Mouse (Mus musculus): ENCODE measurements around the gene Ppm1d.

Gene Ppm1d

GRCm38 (mm10) chr11:85329167-85329894 is 18.3 kb downstream of the Ppm1d start:
- peak; percentile 44 for DNase-seq (ENCODE audit: low read depth, low spot score)

GRCm38 (mm10) chr11:85334778-85335177 is 23.7 kb downstream of the Ppm1d start:
- no peak for DNase-seq (ENCODE audit: low read depth, low spot score)

DNA sequence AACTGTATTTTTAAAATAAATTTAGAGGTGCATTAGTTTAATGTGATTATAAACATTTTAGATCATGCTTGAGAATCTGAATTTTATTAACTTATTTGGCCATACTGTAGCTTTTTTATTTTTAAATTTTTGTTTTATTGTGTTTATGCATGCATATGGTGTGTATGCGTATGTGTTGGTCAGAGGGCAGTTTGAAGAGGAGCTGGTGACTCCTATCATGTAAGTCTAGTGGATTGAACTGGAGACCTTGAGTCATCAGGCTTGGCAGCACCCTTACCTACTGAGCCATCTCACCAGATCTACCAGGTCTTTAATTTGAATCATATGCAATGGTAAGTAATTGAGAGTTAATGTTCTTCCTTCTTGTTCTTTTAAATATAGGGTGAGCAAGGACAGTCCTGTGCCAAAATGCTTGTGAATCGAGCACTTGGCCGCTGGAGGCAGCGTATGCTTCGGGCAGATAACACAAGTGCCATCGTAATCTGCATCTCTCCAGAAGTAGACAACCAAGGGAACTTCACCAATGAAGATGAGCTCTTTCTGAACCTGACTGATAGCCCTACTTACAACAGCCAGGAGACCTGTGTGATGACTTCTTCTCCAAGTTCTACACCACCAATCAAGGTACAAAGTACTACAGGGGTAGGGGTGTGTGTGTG is 28.3 kb downstream of the Ppm1d start:
- no peak for DNase-seq (ENCODE audit: low read depth, low spot score)

DNA sequence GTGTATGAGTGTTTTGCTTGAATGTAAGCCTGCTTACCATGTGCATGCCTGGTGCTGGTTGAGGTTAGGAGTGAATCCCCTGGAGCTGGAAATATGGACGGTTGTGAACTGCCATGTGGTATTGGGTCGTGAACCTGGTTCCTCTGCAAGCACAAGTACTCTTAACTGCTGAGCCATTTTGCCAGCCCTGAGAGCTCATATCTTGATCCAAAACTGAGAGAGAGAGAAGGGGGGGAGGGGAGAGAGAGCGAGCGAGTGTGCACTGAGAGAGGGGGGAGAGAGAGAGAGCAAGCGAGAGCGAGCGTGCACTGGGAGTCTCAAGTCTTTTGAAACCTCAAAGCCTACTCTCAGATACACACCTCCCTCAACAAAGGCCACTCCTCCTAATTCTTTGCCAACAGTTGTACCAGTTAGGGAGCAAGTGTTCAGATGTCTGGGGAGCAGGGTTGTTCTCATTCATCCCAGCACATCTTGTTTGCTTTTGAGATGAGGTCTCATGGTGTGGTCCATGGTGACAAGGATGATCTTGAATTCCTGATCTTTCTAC is 29.1 kb downstream of the Ppm1d start:
- no peak for DNase-seq (ENCODE audit: low read depth, low spot score)

- DNase-seq (ENCODE audit: low read depth, low spot score): peak; percentile 98
Measured at GRCm38 (mm10) chr11:85352539-85353380, 41.7 kb downstream of the Ppm1d start, which contains the start of gene Bcas3. Gene Bcas3 (plus strand): TSS chr11:85353167.

DNA sequence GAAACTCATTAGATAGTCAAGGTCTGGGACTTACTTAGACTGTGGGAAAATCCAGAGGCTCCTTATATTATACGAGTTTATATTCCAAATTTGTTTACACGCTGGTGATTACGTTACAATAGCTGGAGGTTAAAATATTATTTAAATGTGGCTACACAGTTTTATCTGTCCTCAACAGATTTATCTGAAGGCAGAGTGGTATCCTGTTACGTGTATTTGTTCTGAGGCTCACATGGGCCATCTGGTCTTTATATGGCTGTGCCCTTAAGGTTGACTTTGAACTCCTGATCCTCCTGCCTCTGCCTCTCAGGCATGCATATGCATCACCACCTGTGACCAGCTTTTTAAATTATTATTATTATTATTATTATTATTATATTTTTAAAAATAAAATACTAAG is 42.8 kb downstream of the Ppm1d start:
- DNase-seq (ENCODE audit: low read depth, low spot score): no peak

DNA sequence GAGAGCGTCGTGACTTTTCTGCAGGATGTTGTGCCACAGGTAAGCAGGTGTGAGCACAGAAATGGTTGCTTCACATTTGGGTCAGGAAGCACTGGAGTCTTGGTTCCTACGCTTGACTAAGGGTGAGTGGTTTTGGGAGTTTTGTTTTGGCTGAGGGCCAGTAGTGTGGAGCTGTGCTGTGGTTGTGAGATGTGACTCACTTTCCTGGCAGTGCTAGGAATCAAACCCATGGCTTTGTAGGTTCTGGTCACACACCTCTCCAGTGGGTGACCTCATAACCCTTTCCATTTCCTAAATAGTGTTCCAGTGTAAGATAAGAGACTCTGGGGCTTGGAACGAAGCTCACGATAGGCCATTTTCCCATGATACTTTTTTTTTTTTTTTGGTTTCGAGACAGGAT is 48.6 kb downstream of the Ppm1d start:
- no peak for DNase-seq (ENCODE audit: low read depth, low spot score)

DNA sequence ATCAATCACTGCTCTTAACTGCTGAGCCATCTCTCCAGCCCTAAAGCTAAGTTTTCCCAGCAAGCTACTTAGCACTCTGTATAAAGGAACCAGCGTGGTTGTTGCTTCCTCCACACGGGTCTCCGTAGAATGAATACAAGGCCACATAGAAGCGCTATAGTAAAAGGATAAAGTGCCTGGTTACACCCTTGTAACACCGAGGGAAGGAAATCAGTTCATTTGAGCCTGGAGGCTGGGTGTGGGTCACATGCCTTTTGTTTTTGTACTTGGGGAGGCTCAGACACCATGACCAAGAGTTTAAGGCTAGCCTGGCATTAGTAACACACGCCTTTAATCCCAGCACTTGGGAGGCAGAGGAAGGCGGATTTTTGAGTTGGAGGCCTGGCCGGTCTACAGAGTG is 50.6 kb downstream of the Ppm1d start:
- DNase-seq (ENCODE audit: low read depth, low spot score): no peak

- no peak for DNase-seq (ENCODE audit: low read depth, low spot score)
Measured at GRCm38 (mm10) chr11:85366168-85366567, 55.1 kb downstream of the Ppm1d start.

DNA sequence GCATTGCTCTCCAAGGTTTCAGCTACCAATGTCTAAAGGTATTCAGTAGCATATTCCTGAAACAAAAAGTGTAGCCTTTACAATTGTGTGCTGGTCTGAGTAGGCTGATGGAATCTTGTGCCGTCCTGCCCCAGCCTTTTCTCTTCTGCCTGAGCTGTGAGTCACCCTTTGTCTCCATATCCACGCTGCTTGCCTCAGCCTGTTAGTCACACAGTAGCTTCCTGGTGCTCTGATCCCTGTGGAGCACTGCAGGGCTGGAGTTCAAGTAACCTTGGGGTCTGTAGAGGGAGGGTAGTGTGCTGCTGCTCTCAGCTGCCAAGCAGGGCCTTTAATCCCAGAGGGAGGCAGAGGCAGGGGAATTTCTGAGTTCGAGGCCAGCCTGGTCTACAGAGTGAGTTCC is 56.8 kb downstream of the Ppm1d start:
- DNase-seq (ENCODE audit: low read depth, low spot score): no peak

- no peak for DNase-seq (ENCODE audit: low read depth, low spot score)
Measured at GRCm38 (mm10) chr11:85379091-85379490, 68.0 kb downstream of the Ppm1d start.

GRCm38 (mm10) chr11:85380046-85380445 is 69.0 kb downstream of the Ppm1d start:
- DNase-seq (ENCODE audit: low read depth, low spot score): no peak

DNA sequence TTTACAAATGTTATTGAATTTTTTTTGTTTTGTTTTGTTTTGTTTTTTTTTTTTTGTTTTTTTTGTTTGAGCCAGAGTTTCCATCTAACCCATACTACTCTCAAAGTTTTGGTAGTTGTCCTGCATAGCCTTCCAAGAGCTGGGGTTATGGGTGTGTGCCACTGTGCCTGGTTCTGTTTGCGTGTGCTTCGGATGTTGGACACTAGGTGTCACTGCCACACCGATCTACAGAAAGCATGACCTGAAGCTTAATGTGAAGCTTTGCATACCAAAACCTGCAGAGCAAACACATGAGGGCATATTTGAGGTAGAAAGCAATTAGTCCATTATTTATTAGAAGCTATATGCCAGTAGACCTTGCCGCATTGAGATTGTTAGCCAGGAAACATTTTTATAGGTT is 71.0 kb downstream of the Ppm1d start:
- DNase-seq (ENCODE audit: low read depth, low spot score): peak; percentile 28

DNA sequence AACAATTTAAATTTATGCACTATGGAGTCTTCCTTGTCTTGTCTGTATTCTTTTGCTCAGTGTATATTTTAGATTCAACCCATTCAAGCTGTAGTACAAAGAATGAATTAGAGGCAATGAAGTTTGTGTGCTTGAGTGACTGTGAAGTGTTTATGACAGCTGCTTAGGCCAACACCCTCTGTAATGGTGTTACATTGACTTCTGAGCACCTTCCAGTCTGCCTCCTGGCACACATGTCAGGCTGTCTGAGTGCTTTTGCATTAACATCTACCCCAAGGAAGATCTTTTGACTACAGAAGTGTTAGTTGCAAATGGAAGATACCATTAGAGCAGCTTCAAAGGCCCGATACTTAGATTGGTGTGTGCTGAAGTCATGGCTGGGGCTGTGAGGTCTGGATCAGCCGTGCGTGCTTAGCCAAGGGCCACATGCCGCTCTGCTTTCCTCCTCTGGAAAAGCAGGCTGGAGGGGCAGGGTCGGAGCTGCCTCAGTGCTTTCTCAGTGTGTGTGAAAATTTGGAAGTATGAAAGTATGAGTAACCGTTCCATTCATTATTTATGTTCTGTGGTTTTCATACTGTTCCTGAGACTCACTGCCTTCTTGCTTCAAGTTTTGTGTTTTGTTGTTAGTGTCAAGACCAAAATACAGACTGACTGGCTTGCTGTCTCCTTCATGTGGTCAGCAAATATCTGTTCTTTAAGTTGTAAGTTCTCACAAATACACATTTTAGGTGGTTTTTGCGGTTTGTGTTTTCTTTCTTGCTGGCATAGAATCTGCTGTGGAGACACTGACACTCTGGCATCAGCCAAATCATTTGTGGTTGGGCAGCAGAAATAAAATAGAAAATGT is 73.2 kb downstream of the Ppm1d start:
- DNase-seq (ENCODE audit: low read depth, low spot score): no peak

DNA sequence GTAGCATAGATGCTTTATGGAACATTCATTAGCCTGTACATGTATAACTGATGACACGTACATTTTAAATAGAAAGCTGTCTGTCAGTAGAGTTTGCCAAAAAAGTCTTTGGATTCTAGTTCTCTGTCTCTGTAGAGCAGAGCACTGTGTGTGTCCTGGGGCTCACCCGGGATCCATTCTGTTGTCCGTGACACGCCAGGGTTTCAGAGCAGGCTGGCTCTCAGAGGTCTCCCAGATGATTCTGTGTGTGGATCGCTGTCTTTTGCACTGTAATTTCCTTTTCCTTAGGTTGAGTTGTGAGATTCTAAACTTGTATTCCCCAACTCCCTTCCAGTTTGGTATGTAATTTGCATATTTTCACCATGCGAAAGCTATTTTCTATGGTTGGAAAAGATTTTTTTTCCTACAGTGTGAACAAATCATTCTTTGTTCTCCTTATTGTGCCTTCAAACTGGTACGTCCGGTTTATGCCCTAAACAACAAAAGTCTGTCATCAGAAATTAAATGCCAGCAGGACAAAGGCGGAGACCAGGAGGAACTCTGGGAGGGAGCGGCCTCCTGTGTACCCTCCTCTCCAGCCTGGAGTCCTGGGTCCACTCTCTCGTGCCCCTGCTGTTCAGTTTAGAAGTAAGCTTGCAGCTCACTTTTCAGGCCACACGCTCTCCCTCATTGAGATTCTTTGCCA is 81.3 kb downstream of the Ppm1d start:
- peak; percentile 22 for DNase-seq (ENCODE audit: low read depth, low spot score)

DNA sequence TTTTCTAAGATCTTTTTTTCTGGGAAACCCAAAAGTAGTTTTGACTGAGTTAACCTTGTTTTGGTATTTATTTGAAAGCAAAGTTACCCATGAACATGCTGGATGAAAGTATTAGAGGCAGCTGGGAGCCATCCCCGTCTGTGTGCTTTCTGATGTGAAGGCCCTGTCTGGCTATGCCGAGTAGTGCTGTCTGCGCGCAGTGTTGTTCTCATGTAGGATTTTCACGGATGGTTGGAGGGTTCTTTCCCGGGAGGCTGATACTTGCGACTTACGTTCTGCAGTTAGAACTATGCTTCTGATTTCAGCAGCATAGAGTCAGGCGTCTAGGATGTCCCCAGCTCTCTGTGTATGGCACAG is 81.8 kb downstream of the Ppm1d start:
- DNase-seq (ENCODE audit: low read depth, low spot score): no peak

DNA sequence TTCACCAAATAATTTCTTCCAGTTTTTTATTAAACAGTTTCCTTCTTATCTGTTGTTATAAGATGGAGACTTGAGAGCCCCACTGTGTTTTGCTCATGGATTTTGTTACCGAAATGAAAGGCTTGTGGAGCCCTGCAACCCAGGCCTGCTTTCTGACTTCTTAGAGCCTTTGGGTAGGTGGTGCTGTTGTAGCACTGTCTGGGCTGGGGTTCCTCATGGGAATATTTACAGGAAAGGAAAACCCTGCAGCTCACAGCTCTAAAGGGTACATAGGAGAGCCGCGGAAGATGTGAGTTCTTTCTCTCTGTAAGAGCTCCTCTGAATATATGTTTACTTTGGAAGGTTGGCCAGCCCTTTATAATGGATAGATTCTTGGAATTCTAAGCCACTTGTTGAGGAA is 82.9 kb downstream of the Ppm1d start:
- no peak for DNase-seq (ENCODE audit: low read depth, low spot score)

DNA sequence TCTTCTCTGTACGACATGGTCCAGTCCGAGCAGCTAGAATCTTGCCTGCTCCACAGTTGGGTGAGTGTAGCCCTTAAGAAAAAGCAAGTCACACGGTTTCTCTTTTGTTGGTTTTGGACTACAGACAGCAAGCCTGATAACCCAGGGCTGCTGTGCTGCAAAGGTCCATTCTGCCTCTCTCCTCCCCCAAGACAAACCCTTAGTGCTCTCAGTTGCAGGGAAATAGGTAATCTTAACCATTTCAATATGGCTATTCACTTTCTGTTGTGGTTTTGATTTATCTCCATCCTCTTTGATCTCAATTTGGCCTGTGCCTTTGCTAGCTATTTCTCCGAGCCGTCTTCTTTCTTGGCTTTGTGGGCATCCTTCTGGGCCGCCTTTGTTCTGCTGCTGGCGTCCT is 84.3 kb downstream of the Ppm1d start:
- no peak for DNase-seq (ENCODE audit: low read depth, low spot score)

Measured in telencephalon, adult 2 months (tissue).